Mouse (Mus musculus): ENCODE measurements at regions not wholly inside any gene's neighbourhood (a gene's known extent, or its start where the extent isn't known, plus 50 kb on each side); places are given as distances from the start of the nearest gene placed in this dataset.

- H3K36me3 ChIP-seq (ENCODE audit: control insufficient read depth, insufficient read depth), result no peaks in the 10 kb centered on the region
- H3K4me3 ChIP-seq (ENCODE audit: insufficient read depth, poor library complexity, severe bottlenecking), result no peak overlapping the region
- H3K79me2 ChIP-seq (ENCODE audit: control insufficient read depth, insufficient read depth), result no peaks in the 10 kb centered on the region
- no peak overlapping the region for H3ac ChIP-seq (ENCODE audit: control insufficient read depth, insufficient read length, low read depth)
- no peak for TF ChIP-seq CTCF (IDR thresholded peaks at IDR 0.05; ENCODE audit: control insufficient read depth, insufficient read depth, insufficient read length)
- no peak for TF ChIP-seq CEBPB (IDR thresholded peaks at IDR 0.05; ENCODE audit: low read depth)
- TF ChIP-seq MAX (IDR thresholded peaks at IDR 0.05), result no peak
- TF ChIP-seq USF1 (IDR thresholded peaks at IDR 0.05; ENCODE audit: low read depth), result no peak
- TF ChIP-seq FOSL1 (IDR thresholded peaks at IDR 0.05; ENCODE audit: insufficient read depth, low read length, poor library complexity, severe bottlenecking), result no peak
- no peak for TF ChIP-seq MYOD1 (IDR thresholded peaks at IDR 0.05; ENCODE audit: control insufficient read depth, insufficient read length, low read depth)
- TF ChIP-seq MYOG (IDR thresholded peaks at IDR 0.05; ENCODE audit: control insufficient read depth, extremely low read depth, insufficient read length), result no peak
- no peaks in the 10 kb centered on the region for H3K79me3 ChIP-seq (ENCODE audit: low read depth)
- no peaks in the 10 kb centered on the region for H3K27me3 ChIP-seq (ENCODE audit: control insufficient read depth, insufficient read depth, insufficient read length)
Observed at GRCm38 (mm10) chr8:90491691-90492090, 143.5 kb upstream of the Tox3 start.

GRCm38 (mm10) chr8:90490734-90491441, 142.7 kb upstream of the Tox3 start:
- Histone ChIP-seq H3K4me3 (ENCODE audit: insufficient read depth, poor library complexity, severe bottlenecking) (no peak overlapping the region), H3K36me3 (ENCODE audit: control insufficient read depth, insufficient read depth) (no peaks in the 10 kb centered on the region), H3ac (ENCODE audit: control insufficient read depth, insufficient read length, low read depth) (no peak overlapping the region), H3K79me3 (ENCODE audit: low read depth) (no peaks in the 10 kb centered on the region), H3K79me2 (ENCODE audit: control insufficient read depth, insufficient read depth) (no peaks in the 10 kb centered on the region), H3K27me3 (ENCODE audit: control insufficient read depth, insufficient read depth, insufficient read length) (no peaks in the 10 kb centered on the region)
- no peak for TF ChIP-seq FOSL1 (IDR thresholded peaks at IDR 0.05; ENCODE audit: insufficient read depth, low read length, poor library complexity, severe bottlenecking)
- TF ChIP-seq CEBPB (IDR thresholded peaks at IDR 0.05; ENCODE audit: low read depth), result no peak
- no peak for TF ChIP-seq MYOG (IDR thresholded peaks at IDR 0.05; ENCODE audit: control insufficient read depth, extremely low read depth, insufficient read length)
- TF ChIP-seq MYOD1 (IDR thresholded peaks at IDR 0.05; ENCODE audit: control insufficient read depth, insufficient read length, low read depth), result no peak
- TF ChIP-seq CTCF (IDR thresholded peaks at IDR 0.05; ENCODE audit: control insufficient read depth, insufficient read depth, insufficient read length), result no peak
- no peak for TF ChIP-seq USF1 (IDR thresholded peaks at IDR 0.05; ENCODE audit: low read depth)
- no peak for TF ChIP-seq MAX (IDR thresholded peaks at IDR 0.05)

- no peak overlapping the region for H3K4me3 ChIP-seq (ENCODE audit: insufficient read depth, poor library complexity, severe bottlenecking)
- no peaks in the 10 kb centered on the region for H3K79me3 ChIP-seq (ENCODE audit: low read depth)
- H3ac ChIP-seq (ENCODE audit: control insufficient read depth, insufficient read length, low read depth), result no peak overlapping the region
- H3K36me3 ChIP-seq (ENCODE audit: control insufficient read depth, insufficient read depth), result no peaks in the 10 kb centered on the region
- TF ChIP-seq MYOD1 (IDR thresholded peaks at IDR 0.05; ENCODE audit: control insufficient read depth, insufficient read length, low read depth) (no peak), MYOG (IDR thresholded peaks at IDR 0.05; ENCODE audit: control insufficient read depth, extremely low read depth, insufficient read length) (no peak), MAX (IDR thresholded peaks at IDR 0.05) (no peak), USF1 (IDR thresholded peaks at IDR 0.05; ENCODE audit: low read depth) (no peak), CTCF (IDR thresholded peaks at IDR 0.05; ENCODE audit: control insufficient read depth, insufficient read depth, insufficient read length) (no peak), FOSL1 (IDR thresholded peaks at IDR 0.05; ENCODE audit: insufficient read depth, low read length, poor library complexity, severe bottlenecking) (no peak), CEBPB (IDR thresholded peaks at IDR 0.05; ENCODE audit: low read depth) (no peak)
- H3K27me3 ChIP-seq (ENCODE audit: control insufficient read depth, insufficient read depth, insufficient read length), result no peaks in the 10 kb centered on the region
- H3K79me2 ChIP-seq (ENCODE audit: control insufficient read depth, insufficient read depth), result no peaks in the 10 kb centered on the region
Observed at GRCm38 (mm10) chr8:90486556-90486955, 138.4 kb upstream of the Tox3 start.

GRCm38 (mm10) chr8:90478149-90478548, 130.0 kb upstream of the Tox3 start:
- Histone ChIP-seq H3ac (ENCODE audit: control insufficient read depth, insufficient read length, low read depth) (no peak overlapping the region), H3K79me3 (ENCODE audit: low read depth) (no peaks in the 10 kb centered on the region), H3K27me3 (ENCODE audit: control insufficient read depth, insufficient read depth, insufficient read length) (no peaks in the 10 kb centered on the region), H3K79me2 (ENCODE audit: control insufficient read depth, insufficient read depth) (no peaks in the 10 kb centered on the region), H3K4me3 (ENCODE audit: insufficient read depth, poor library complexity, severe bottlenecking) (no peak overlapping the region), H3K36me3 (ENCODE audit: control insufficient read depth, insufficient read depth) (no peaks in the 10 kb centered on the region)
- TF ChIP-seq MYOD1 (IDR thresholded peaks at IDR 0.05; ENCODE audit: control insufficient read depth, insufficient read length, low read depth) (no peak), FOSL1 (IDR thresholded peaks at IDR 0.05; ENCODE audit: insufficient read depth, low read length, poor library complexity, severe bottlenecking) (no peak), CTCF (IDR thresholded peaks at IDR 0.05; ENCODE audit: control insufficient read depth, insufficient read depth, insufficient read length) (no peak), MAX (IDR thresholded peaks at IDR 0.05) (no peak), USF1 (IDR thresholded peaks at IDR 0.05; ENCODE audit: low read depth) (no peak), CEBPB (IDR thresholded peaks at IDR 0.05; ENCODE audit: low read depth) (no peak), MYOG (IDR thresholded peaks at IDR 0.05; ENCODE audit: control insufficient read depth, extremely low read depth, insufficient read length) (no peak)

GRCm38 (mm10) chr8:90474066-90474465, 125.9 kb upstream of the Tox3 start:
- H3K36me3 ChIP-seq (ENCODE audit: control insufficient read depth, insufficient read depth), result no peaks in the 10 kb centered on the region
- H3K4me3 ChIP-seq (ENCODE audit: insufficient read depth, poor library complexity, severe bottlenecking), result no peak overlapping the region
- H3K79me3 ChIP-seq (ENCODE audit: low read depth), result no peaks in the 10 kb centered on the region

More at GRCm38 (mm10) chr8:90474066-90474465, 125.9 kb upstream of the Tox3 start:
- Histone ChIP-seq H3ac (ENCODE audit: control insufficient read depth, insufficient read length, low read depth) (no peak overlapping the region), H3K27me3 (ENCODE audit: control insufficient read depth, insufficient read depth, insufficient read length) (no peaks in the 10 kb centered on the region), H3K79me2 (ENCODE audit: control insufficient read depth, insufficient read depth) (no peaks in the 10 kb centered on the region)
- no peak for TF ChIP-seq MAX (IDR thresholded peaks at IDR 0.05)
- no peak for TF ChIP-seq MYOG (IDR thresholded peaks at IDR 0.05; ENCODE audit: control insufficient read depth, extremely low read depth, insufficient read length)
- TF ChIP-seq CEBPB (IDR thresholded peaks at IDR 0.05; ENCODE audit: low read depth), result no peak
- TF ChIP-seq MYOD1 (IDR thresholded peaks at IDR 0.05; ENCODE audit: control insufficient read depth, insufficient read length, low read depth), result no peak
- no peak for TF ChIP-seq CTCF (IDR thresholded peaks at IDR 0.05; ENCODE audit: control insufficient read depth, insufficient read depth, insufficient read length)
- TF ChIP-seq USF1 (IDR thresholded peaks at IDR 0.05; ENCODE audit: low read depth), result no peak
- no peak for TF ChIP-seq FOSL1 (IDR thresholded peaks at IDR 0.05; ENCODE audit: insufficient read depth, low read length, poor library complexity, severe bottlenecking)

All from C2C12 (cell line).